Mouse (Mus musculus): ENCODE measurements around the gene Fam107b. TPM values are rescaled to one million over a fixed set of nuclear protein-coding genes. Genes with fewer than 3 reads are reported as not detected.
A peak's percentile ranks its signal among the peaks of the same experiment; 100 is the strongest.

The Fam107b gene
- polyA plus RNA-seq, 1 experiment from 2014 or later = 42.6 TPM

- no peak for DNase-seq (ENCODE audit: extremely low spot score, low spot score)
- 94% methylated on average over 6 of the region's 6 CpGs for WGBS
- Histone ChIP-seq H3K27me3 (ENCODE audit: poor library complexity, severe bottlenecking) (no peaks in the 10 kb centered on the region), H3K27ac (no peak overlapping the region), H3K4me1 (peaks cover 17% of the 10 kb centered on the region), H3K36me3 (replicated peaks) (no peaks in the 10 kb centered on the region), H3K9me3 (no peaks in the 10 kb centered on the region), H3K4me3 (no peak overlapping the region)
These were observed 86.5 kb downstream of the Fam107b start for GRCm38 (mm10) chr2:3656834-3657233.

GRCm38 (mm10) chr2:3657376-3657775, 87.1 kb downstream of the Fam107b start:
- 89% methylated on average over 5 of the region's 5 CpGs for WGBS
- Histone ChIP-seq H3K36me3 (replicated peaks) (no peaks in the 10 kb centered on the region), H3K4me1 (peaks cover 17% of the 10 kb centered on the region), H3K27me3 (ENCODE audit: poor library complexity, severe bottlenecking) (no peaks in the 10 kb centered on the region), H3K27ac (no peak overlapping the region), H3K4me3 (no peak overlapping the region), H3K9me3 (no peaks in the 10 kb centered on the region)
- no peak for DNase-seq (ENCODE audit: extremely low spot score, low spot score)

- 70% methylated on average over 11 of the region's 11 CpGs for WGBS
These were observed 87.8 kb downstream of the Fam107b start for GRCm38 (mm10) chr2:3657811-3658730.

GRCm38 (mm10) chr2:3658900-3659299, 88.6 kb downstream of the Fam107b start:
- no peak overlapping the region for H3K27ac ChIP-seq
- H3K36me3 ChIP-seq (replicated peaks) = no peaks in the 10 kb centered on the region
- no peak for DNase-seq (ENCODE audit: extremely low spot score, low spot score)
- peaks cover 17% of the 10 kb centered on the region for H3K4me1 ChIP-seq
- WGBS = 9% methylated on average over 4 of the region's 4 CpGs
- H3K27me3 ChIP-seq (ENCODE audit: poor library complexity, severe bottlenecking) = no peaks in the 10 kb centered on the region
- no peaks in the 10 kb centered on the region for H3K9me3 ChIP-seq
- no peak overlapping the region for H3K4me3 ChIP-seq

More at GRCm38 (mm10) chr2:3657811-3658730, 87.8 kb downstream of the Fam107b start:
- no peaks in the 10 kb centered on the region for H3K36me3 ChIP-seq (replicated peaks)
- no peaks in the 10 kb centered on the region for H3K9me3 ChIP-seq
- no peak for DNase-seq (ENCODE audit: extremely low spot score, low spot score)
- no peak overlapping the region for H3K4me3 ChIP-seq
- peaks cover 17% of the 10 kb centered on the region for H3K4me1 ChIP-seq
- H3K27ac ChIP-seq = no peak overlapping the region
- no peaks in the 10 kb centered on the region for H3K27me3 ChIP-seq (ENCODE audit: poor library complexity, severe bottlenecking)

GRCm38 (mm10) chr2:3659300-3659910, 89.1 kb downstream of the Fam107b start:
- WGBS = 31% methylated on average over 5 of the region's 5 CpGs
- Histone ChIP-seq H3K36me3 (replicated peaks) (no peaks in the 10 kb centered on the region), H3K4me1 (peaks cover 17% of the 10 kb centered on the region), H3K27me3 (ENCODE audit: poor library complexity, severe bottlenecking) (no peaks in the 10 kb centered on the region), H3K27ac (no peak overlapping the region), H3K4me3 (no peak overlapping the region), H3K9me3 (no peaks in the 10 kb centered on the region)
- no peak for DNase-seq (ENCODE audit: extremely low spot score, low spot score)

- H3K27ac ChIP-seq = no peak overlapping the region
- no peaks in the 10 kb centered on the region for H3K27me3 ChIP-seq (ENCODE audit: poor library complexity, severe bottlenecking)
- H3K36me3 ChIP-seq (replicated peaks) = no peaks in the 10 kb centered on the region
- peaks cover 9% of the 10 kb centered on the region for H3K4me1 ChIP-seq
- WGBS = 79% methylated on average over 6 of the region's 6 CpGs
- H3K9me3 ChIP-seq = no peaks in the 10 kb centered on the region
- no peak for DNase-seq (ENCODE audit: extremely low spot score, low spot score)
- no peak overlapping the region for H3K4me3 ChIP-seq
These were observed 93.8 kb downstream of the Fam107b start for GRCm38 (mm10) chr2:3664086-3664485.

GRCm38 (mm10) chr2:3668682-3669081, 98.4 kb downstream of the Fam107b start:
- H3K9me3 ChIP-seq = no peaks in the 10 kb centered on the region
- H3K27me3 ChIP-seq (ENCODE audit: poor library complexity, severe bottlenecking) = no peaks in the 10 kb centered on the region
- H3K27ac ChIP-seq = peak overlapping the region; percentile 5; the same call in 1 of the 2 replicates
- H3K4me3 ChIP-seq = no peak overlapping the region
- peaks cover 4% of the 10 kb centered on the region for H3K4me1 ChIP-seq
- DNase-seq (ENCODE audit: extremely low spot score, low spot score) = no peak
- WGBS = 69% methylated on average over 3 of the region's 3 CpGs
- H3K36me3 ChIP-seq (replicated peaks) = no peaks in the 10 kb centered on the region

- 65% methylated on average over 2 of the region's 2 CpGs for WGBS
- Histone ChIP-seq H3K9me3 (no peaks in the 10 kb centered on the region), H3K27ac (no peak overlapping the region), H3K36me3 (replicated peaks) (no peaks in the 10 kb centered on the region), H3K4me3 (no peak overlapping the region), H3K27me3 (ENCODE audit: poor library complexity, severe bottlenecking) (no peaks in the 10 kb centered on the region), H3K4me1 (peaks cover 4% of the 10 kb centered on the region)
- no peak for DNase-seq (ENCODE audit: extremely low spot score, low spot score)
These were observed 99.4 kb downstream of the Fam107b start for GRCm38 (mm10) chr2:3669646-3670045.

- H3K27ac ChIP-seq = no peak overlapping the region
- whole genome bisulfite sequencing = 88% methylated on average over 5 of the region's 5 CpGs
- H3K9me3 ChIP-seq = no peaks in the 10 kb centered on the region
- no peak overlapping the region for H3K4me3 ChIP-seq
- no peaks in the 10 kb centered on the region for H3K36me3 ChIP-seq (replicated peaks)
- H3K4me1 ChIP-seq = peaks cover 4% of the 10 kb centered on the region
- DNase-seq (ENCODE audit: extremely low spot score, low spot score) = no peak
- no peaks in the 10 kb centered on the region for H3K27me3 ChIP-seq (ENCODE audit: poor library complexity, severe bottlenecking)
These were observed 102.5 kb downstream of the Fam107b start for GRCm38 (mm10) chr2:3672654-3673367.

GRCm38 (mm10) chr2:3675481-3675880, 105.2 kb downstream of the Fam107b start:
- H3K4me1 ChIP-seq = no peaks in the 10 kb centered on the region
- 94% methylated on average over 1 of the region's 1 CpGs for WGBS
- no peak overlapping the region for H3K27ac ChIP-seq
- no peaks in the 10 kb centered on the region for H3K9me3 ChIP-seq
- H3K36me3 ChIP-seq (replicated peaks) = no peaks in the 10 kb centered on the region
- DNase-seq (ENCODE audit: extremely low spot score, low spot score) = no peak
- no peaks in the 10 kb centered on the region for H3K27me3 ChIP-seq (ENCODE audit: poor library complexity, severe bottlenecking)
- H3K4me3 ChIP-seq = no peak overlapping the region

GRCm38 (mm10) chr2:3682699-3683098, 112.4 kb downstream of the Fam107b start:
- Histone ChIP-seq H3K27me3 (ENCODE audit: poor library complexity, severe bottlenecking) (no peaks in the 10 kb centered on the region), H3K9me3 (no peaks in the 10 kb centered on the region), H3K27ac (no peak overlapping the region), H3K4me1 (peaks cover 19% of the 10 kb centered on the region), H3K36me3 (replicated peaks) (no peaks in the 10 kb centered on the region), H3K4me3 (no peak overlapping the region)
- DNase-seq (ENCODE audit: extremely low spot score, low spot score) = no peak
- WGBS = 75% methylated on average over 4 of the region's 4 CpGs

GRCm38 (mm10) chr2:3683343-3683742, 113.1 kb downstream of the Fam107b start:
- DNase-seq (ENCODE audit: extremely low spot score, low spot score) = no peak
- H3K27ac ChIP-seq = no peak overlapping the region
- WGBS = 74% methylated on average over 5 of the region's 5 CpGs
- no peak overlapping the region for H3K4me3 ChIP-seq
- no peaks in the 10 kb centered on the region for H3K36me3 ChIP-seq (replicated peaks)
- no peaks in the 10 kb centered on the region for H3K27me3 ChIP-seq (ENCODE audit: poor library complexity, severe bottlenecking)
- H3K9me3 ChIP-seq = no peaks in the 10 kb centered on the region
- peaks cover 19% of the 10 kb centered on the region for H3K4me1 ChIP-seq
